Mouse (Mus musculus) gonadal fat pad, adult 2 months (tissue): ENCODE results near the gene Tbc1d20. TPM values are rescaled to one million over a fixed set of nuclear protein-coding genes. Genes with fewer than 3 reads are reported as not detected.
"Not testable (repeated sequence)": the region's sequence is repeated elsewhere in the genome, so short reads cannot be mapped to it uniquely, and the experiment has no call there.

ENCODE experiments used
- DNase-seq: peaks from one replicate; pipeline ENCODE4 v3.0.0-alpha.2; 2012; ENCODE audit warnings: low read depth
- polyA plus RNA-seq: library from polyadenylated mRNA; depleted of rRNA; stranded (reverse); fragments of >200 nt; gene quantifications from 2 replicates; pipeline ENCODE4 v1.2.3, GENCODE M21; 2012

Gene Tbc1d20
- polyA plus RNA-seq, 1 experiment, result 93.5 TPM

DNA sequence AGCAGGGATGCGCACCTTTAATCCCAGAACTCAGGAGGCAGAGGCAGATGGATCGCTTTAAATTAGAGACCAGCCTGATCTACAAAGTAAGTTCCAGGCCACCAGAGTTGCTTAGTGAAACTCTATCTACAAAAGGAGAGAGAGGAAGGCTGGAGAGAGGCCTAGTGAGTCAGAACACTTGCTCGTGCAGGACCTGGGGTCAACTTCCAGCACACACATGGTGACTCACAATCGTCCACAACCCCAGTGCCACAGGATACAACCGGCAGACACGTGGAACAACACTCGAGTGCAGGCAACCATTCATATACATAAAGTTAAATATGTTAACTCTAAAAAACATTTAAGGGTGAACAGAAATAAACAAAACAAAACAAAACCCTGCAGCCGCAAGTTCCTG lies 33.0 kb downstream of the Tbc1d20 start:
- no peak for DNase-seq

DNA sequence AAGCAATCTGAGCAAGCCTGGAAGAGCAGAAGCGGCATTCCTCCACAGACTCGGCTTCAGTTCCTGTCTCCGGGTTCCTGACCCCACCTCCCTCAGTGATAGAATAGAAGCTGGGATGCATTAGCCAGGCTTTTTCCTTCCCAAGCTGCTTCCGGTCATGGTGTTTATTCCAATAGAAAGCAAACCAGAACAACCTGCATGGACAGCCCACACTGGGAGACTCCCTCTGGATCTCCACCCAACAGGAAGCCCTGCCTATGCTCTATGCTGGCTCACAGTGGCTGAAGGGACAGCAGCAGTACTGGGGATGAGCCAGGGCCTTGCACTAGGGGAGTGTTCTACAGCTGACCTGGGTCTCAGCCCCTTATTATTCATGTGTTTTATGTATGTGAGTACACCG lies 34.4 kb downstream of the Tbc1d20 start:
- no peak for DNase-seq

DNA sequence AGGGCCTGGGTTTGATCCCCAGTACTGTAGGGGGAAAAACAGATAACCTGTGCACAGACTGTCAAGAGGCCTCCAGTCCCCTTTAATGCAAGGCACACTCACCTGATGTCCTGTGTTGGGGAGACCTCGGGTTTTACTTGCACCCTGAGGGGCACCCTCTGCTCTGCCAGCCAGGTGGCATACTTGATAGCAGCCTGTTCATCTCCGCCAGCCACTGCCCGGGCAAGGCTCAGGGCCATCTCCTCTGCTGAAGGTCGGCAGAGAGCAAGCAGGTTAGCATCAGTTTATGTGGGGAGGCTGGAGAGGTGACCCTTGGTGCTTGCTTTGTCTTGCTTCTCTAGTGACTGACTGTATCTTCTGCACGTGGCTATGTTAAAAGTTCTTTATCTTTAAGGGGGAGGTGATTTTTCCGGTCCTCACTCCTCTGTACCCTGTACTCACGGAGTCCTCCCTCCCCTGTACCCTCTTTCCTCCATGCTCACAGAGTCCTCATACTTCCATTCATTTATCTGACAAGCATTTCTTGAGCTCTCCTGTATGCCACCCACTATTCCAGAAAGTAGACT lies 37.3 kb downstream of the Tbc1d20 start:
- no peak for DNase-seq

DNA sequence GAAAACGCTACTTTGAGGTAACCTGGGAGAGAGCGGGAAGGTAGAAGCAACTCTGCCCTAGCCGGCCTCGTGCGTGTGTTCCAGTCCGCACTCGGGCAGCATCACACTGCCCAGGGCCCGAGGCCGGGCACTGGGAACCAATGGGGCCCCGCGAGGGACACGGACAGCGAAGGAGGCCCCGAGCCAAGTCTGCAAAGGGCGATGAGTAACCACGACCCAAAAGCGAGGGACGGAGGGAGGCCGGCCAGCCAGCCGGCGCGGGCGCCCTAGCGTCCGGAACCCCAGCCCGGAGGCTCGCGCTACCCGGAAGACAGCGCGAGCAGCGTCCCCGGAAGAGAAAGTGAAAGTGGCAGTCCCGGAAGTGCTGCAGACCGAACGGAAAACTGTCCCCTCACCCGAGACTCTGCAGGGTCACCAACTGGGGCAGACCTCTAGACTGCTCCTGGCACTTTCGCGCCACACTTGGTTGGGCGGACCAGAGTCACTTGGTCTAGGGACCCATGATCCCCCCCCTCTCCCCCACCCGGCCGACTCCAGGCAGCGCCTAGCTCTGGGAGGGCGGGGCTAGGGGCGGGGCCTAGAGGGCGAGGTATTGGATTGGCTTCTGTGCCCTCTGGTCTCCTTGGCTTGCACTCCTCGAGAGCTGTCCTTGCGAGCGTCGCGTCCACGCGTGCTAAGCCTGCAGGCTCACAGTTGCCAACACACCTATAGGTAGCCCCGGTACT lies 38.6 kb downstream of the Tbc1d20 start, which contains the start of gene Rbck1:
Gene Rbck1 (minus strand): TSS at position 553 of the 725 bp plus-strand sequence.
- DNase-seq, result no peak

DNA sequence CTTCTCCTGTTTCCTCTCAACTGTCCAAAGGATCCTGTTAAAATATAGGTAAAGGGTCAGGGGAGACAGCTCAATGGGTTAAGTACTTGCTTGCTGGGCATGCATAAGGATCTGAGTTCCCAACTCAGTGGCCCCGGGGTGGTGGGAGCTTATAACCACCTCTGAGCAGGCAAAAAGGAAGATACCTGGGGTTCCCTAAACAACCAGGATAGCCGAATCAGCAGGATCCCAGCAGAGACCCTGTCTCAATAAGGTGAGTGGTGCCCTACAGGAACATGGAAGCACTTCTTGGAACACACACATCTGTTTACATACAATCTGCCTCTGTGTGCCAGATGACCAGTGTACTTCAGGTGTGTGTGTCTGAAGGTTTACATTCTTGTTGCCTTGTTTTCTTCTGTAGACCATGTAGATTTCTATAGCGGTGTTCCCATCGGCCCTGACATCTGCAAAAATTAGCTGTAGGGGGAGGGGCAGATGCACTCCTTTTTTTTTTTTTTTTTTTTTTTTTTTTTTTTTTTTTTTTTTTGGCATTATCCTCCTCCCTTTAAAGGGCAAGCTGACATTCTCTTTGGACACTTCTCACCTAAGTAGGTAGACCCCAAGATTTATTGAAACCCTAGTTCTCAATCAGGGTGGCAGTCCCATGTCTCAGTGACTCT lies 39.8 kb downstream of the Tbc1d20 start:
- no peak for DNase-seq

DNA sequence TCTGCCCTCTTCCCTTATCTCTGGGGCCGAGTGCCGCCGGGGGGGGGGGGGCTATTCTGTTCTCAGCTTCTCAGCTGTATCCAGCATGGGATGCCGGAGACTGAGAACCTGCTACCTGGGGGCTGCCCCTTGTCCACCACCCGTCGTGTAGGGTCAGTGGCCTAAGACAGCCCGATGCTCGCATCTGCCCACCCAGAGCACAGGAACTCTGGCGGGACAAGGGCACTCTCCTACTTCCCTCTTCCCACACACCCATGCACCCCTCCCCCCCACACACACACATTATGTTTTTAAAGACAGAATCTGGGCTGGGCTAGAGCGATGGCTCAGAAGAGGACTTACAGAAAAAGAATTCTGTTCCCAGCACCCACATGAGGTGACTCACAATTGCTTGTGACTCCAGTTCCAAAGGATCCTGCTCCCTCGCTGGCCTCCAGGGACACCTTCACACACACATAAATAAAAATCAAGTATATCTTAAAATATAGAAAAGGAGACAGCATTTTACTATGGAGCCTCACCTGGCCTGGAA lies 41.7 kb downstream of the Tbc1d20 start:
- no peak for DNase-seq

DNA sequence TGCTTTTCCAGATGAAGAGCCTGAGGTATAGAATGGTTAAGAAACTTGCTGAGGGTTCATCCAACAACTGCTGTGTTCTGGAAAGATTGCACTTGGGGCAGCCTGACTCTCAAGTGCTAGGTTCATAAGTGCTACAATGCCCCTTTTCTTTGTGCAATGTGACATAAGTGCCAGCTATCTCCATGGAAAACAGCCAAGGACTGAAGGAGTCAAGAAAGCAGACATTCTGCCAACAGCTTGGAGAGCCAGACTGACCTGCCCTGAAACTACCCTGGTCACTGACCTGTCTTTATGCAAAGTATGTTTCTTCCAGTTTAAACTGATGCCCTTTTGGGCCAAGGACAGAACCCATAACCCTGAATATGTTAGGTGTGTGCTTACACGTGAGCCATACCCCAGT lies 43.2 kb downstream of the Tbc1d20 start:
- no peak for DNase-seq

DNA sequence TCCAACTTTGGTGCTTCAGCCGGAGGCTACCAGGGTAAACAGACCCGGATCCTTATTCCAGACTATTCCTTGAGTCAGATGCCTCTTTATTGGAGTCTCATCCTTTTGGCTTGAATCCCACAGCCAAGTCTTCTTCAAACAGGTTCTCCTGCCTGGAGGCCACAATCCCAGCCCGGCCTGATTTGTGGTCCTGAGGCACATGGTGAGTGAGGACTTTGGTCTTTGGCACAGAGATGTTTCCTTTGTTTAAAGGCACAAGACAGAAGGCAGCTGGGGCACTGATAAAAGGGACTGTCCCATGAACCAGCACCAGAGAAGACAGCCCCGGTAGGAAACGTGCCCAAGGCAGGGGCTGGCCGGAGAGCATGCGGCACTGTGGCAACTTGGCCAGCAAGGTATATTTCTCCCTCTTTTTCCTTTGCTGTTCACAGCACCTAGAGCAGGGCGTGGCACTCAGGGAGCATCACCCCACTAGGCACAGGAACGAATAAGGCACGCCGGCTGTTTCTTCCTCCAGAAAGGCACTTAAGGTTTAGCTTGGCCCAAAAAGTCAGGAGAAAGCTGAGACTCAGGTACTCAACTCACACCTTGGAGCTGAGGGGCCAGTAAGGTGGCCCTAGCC lies 44.1 kb downstream of the Tbc1d20 start:
- no peak for DNase-seq

DNA sequence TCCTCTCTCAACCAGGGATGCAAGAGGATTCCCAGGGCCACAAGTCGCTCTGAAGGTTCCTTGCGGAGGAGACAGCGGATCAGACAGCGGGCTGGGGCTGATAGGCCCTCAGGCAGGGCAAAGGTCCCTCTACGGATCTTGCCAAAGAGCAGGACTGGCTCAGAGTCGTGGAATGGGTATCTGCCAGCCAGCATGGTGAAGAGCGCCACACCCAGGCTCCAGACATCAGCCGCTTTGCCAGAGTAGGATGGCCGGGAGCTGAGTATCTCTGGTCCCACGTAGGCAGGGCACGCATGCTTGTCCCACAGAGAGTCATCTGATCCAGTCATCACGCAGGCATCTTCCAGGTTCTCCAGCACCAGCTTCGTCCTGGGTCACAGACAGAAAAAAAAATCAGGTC lies 44.7 kb downstream of the Tbc1d20 start:
- no peak for DNase-seq

DNA sequence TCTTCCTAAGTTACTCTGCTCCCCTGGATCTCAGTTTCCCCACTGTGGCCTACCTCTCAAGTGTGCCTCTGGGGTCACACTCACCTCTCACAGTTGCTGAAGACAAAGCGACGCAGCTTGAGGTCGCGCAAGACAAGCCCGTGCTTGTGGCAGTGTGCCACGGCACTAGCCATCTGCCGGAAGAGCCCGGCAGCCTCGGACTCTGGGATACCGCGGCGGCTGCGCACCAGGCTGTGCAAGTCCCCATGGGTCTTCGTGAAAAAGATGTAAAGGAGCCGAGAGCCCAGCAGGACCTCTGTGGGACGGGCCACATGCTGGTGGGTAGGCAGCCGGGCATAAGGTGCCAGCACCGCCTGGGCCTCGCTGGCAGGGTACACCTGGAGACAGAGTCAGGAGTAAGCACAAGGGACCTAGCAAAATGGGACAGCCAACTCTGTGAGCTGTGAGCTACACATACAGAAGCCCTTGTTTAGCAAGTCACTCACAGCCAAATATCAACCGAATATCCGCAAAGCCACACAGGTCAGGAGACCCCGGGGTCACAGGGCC lies 46.1 kb downstream of the Tbc1d20 start:
- no peak for DNase-seq

DNA sequence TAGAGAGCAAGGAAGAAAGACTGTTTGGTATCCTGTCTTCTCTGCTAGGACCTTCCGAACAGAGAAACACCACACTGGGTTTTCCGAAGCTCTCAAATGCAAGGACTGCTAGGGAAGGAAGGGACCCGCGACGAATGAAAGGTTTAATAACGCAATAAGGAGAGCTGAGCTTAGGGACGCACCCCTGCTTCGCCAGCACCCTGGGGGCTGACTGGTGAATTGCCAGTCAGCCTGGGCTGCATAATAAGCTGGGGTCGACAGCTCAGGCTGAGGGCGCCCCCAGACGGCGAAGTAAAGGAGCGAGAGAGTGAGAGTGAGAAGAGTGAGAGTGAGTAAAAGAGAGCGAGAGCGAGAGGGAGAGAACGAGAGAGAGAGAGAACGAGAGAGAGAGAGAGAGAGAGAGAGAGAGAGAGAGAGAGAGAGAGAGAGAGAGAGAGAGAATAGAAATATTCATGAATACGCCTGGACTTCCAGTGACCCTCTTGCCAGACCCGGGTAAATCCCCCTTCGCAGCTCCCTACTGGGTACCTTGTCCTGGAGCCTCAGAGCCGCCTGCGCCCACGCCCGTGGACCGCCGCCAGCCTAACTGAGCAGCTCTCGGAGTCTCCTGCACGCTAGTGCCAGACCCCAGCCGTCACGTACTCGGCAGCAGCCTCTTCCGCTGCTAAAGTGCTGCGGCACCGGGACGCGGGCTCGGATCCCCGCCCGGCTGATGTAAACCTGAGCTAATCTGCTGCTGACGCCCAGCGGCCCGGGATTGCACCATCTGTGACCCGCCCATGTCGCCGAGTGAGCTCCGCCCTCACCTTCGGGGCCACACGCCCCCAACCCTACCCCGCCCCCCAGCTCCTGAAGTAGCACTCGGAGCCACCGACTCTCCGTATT lies 49.9 kb downstream of the Tbc1d20 start, which contains the start of gene Trib3:
Gene Trib3 (minus strand): TSS at position 704 of the 885 bp plus-strand sequence.
- no peak for DNase-seq

DNA sequence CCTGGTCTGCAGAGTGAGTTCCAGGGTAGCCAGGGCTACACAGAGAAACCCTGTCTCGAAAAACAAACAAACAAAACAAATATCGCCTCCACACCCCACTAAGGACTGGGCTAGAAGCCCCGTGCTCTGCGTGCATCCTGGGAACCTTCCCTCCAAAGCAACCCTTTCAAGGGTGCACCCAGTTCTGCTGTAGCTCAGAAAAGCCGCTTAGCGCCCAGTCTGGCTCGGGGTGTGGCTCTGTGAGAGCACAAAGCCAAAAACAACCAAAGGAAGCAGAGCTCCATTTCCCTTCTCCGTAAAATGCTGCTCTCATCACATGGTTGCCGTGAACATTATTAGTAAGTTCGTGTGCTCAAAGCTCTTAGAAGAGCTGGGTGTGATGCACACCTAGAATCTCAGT lies 50.7 kb downstream of the Tbc1d20 start:
- no peak for DNase-seq

DNA sequence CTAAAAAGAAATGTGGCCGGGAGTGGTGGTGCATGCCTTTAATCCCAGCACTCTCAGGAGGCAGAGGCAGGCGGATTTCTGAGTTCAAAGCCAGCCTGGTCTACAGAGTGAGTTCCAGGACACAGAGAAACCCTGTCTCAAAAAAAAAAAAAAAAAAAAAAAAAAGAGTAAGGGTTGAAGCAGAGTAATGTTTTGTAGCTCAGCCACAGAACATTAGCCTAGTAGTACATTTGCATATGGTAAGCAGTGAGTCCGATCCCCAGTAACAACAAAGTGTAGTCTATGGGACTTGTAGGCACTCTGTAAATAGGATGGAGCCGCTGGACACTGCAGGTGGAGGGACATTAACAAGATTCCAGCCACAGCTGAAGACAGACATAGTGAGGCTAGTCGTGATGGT lies 51.3 kb downstream of the Tbc1d20 start:
- DNase-seq, result no peak

DNA sequence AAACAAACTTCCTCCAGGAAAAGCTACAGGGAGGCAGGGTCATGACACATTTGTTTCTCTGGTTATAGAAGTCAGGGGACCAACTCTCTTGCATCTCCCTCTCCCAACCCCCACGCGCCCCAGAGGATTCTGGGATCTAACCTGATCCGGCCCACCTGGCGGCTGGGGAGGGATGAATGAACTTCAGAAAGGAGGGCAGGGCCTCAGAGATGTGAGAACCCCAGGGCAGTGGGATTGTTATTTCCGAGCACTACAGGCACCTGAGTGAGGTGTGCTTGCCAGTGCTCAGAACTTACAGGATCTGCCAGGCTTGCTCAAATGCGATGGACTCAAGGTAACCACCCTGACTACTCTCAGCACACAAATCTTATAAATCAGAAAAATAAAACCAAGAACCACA lies 51.8 kb downstream of the Tbc1d20 start:
- no peak for DNase-seq

DNA sequence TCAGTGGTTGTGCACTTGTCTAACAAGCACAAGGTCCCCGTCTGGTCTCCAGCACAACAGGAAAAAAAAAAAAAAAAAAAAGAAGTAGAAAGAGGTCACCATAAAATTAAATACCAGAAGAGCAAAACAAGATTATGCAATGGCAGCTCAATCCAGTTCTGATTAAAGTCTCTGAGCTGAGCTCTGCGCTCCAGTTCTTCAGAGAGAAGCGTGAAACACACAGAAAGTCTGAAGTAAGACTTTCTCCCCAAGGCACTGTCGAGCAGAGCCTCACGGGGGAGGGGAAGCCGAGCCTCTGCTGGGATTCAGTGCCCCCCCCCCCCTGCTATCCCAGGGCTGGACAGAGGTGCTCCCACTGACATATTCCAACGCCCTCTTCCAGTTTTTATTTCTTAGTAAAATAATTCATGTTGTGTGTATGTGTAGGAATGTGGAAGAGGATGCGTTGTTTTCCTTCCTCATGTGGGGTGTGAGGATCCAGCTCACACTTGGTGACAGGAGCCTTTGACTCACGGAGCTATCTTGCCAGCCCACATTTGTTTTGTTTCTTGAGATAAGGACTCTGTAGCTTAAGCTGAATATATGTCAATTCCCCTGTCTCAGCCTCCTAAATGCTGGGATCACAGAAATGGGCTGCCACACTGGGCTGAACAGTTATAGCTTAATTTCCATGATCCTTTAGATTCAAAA lies 53.3 kb downstream of the Tbc1d20 start:
- no peak for DNase-seq

DNA sequence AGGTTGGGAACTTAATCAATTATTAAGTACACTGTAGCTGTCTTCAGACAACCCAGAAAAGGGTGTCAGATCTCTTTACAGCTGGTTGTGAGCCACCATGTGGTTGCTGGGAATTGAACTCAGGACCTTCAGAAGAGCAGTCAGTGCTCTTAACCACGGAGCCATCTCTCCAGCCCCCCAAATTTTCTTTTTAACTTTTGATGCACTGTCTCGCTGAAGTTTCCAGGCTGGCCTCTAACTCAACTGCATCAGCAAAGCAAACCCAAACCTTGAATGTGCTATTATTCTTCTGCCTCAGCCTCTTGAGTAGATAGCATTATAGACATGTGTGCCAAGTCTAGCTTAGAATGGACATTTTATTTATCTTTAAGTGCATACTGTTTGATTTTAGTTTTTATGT lies 54.1 kb downstream of the Tbc1d20 start:
- DNase-seq, result no peak

DNA sequence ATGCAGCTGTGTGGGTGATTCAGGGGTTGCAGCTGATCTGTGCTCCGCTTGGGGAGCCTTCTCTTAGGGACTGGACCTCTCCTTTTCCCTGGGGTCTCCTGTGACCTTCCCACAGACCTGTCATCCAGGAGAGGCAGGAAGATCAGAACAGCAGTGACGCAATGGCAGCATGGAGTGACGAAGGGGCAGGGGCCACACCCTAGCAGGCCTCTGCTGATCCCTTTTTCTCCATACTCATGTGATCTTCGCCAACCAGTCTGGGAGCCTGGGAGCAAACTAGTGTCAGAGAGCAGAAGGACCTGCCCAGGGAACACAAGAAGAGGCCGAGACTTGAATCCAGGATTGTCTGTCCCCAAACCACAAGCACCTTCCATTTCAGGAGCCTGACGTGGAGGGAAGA lies 55.6 kb downstream of the Tbc1d20 start:
- no peak for DNase-seq

DNA sequence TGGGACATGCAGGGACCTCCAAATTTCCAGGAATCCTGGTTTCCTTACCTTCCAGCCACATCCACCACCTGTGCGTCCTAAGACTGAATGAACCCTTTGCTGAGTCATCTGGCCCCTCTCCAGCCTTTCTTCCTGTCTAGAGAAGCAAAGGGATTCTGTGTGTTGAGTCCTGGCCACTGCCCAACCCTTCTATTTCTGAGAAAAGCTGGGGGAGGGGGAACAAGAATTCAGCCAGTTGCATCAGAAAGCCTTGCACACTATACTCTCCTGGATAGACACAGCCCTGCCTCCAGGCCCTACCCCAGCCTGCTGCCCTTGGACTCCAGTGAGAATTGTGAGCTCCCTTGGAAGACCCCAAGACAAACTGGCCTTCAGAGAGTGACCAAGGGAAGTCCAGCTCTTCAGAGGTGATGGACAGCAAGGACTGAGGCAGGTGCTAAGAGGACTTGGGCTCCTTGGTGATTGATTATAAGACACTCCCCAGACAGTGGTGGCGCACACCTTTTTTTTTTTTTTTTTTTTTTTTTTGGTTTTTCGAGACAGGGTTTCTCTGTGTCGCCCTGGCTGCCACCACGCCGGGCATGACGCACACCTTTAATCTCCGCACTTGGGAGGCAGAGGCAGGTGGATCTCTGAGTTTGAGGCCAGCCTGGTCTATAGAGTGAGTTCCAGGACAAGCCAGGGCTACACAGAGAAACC lies 56.4 kb downstream of the Tbc1d20 start:
- DNase-seq, result no peak

DNA sequence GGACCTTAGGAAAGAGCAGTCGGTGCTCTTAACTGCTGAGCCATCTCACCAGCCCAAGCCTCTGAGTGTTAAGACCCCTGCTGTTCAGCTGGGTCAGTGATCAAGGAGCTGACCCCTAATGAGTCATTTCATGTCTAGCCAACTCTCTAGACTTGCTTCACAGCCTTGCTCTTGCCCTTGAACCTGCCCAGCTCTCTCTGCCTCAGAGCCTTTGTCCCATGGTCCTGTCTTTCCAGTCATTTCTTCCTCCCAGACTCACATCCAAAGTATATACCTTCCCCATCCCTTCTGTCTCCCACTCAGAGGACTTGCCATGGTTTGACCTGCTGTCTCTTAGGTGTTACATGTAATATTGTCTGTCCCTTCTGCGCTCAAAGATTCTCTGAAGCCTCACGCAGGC lies 63.6 kb downstream of the Tbc1d20 start:
- DNase-seq, result no peak

DNA sequence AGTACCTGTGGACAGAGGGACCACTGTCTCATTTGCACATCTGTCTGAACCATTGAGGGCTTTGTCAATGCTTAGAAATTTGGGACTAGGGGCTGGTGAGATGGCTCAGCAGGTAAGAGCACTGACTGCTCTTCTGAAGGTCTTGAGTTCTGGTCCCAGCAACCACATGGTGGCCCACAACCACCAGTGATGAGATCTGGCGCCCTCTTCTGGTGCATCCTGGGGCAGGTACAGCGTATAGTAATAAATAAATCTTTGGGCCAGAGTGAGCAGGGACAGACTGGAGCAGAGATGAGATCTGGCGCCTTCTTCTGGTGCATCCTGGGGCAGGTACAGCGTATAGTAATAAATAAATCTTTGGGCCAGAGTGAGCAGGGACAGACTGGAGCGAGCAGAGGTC lies 65.3 kb downstream of the Tbc1d20 start:
- DNase-seq, result not testable (repeated sequence)
